Mouse (Mus musculus) frontal cortex, postnatal 10 days (tissue): ENCODE results near the gene Dennd4a.
A peak's percentile ranks its signal among the peaks of the same experiment; 100 is the strongest.

Experiments
- DNase-seq, 2 experiments: peaks; one replicate each; pipeline ENCODE4 v3.0.0; 2022; ENCODE audit warnings: low spot score in 2 of 2, mixed read lengths in 1 of 2

Gene Dennd4a

DNA sequence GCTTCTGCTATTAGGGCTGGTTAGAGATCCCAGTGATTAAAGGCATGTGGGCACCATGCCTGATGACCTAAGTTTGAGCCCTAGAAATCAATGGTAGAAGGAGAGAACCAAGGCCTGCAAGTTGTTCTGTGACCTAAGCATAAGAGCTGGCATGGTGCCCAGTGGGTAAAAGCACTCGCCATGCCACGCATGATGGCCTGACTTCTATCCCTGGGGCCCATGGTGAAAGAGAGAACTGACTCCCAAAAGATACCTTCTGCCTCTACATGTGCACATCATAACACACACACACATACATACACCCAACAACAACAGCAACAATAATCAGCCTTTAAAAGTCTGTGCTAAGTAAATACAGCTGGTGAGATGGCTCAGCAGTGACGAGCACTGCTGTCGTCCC is 102.3 kb downstream of the Dennd4a start:
- no peak for DNase-seq

DNA sequence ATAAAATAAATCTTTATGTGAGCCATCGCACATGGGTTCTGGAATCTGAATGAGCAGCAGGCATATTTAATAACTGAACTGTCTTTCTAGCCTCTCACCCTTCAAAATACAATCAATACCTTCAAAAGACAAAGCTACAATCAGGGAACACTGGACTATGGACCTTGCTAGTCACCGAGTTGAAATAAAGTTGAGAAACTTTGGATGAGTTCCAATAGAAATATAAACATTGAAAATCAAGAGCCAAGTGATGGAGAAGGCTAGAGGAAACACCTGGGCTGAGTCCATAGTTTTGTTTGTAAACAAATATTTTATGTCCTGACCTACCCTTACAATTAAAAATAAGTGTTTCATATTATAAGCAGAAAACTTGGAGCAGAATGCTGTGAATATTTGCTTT is 102.8 kb downstream of the Dennd4a start:
- no peak for DNase-seq

DNA sequence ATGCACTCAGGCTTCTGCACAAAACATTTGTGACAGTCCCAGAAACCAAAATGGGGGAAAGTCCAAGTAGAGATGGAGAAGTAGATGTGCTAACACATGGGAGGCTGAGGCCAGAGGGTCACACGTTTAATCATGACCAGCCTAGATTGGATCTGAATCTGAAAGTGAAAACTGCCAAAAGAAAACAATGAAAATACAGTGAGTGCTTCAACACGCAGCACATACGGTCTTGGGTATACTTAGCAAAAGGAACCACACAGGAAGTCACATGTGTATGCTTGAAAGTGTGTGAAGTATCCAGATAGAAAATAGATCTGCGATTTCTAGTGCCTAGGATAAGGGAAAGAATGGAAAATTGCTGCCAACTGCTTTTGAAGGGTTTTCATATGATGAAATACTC is 103.5 kb downstream of the Dennd4a start:
- DNase-seq = no peak

GRCm38 (mm10) chr9:64918560-64918959 is 107.4 kb downstream of the Dennd4a start:
- DNase-seq = no peak

- DNase-seq = no peak
Observed at GRCm38 (mm10) chr9:64925771-64926170, 114.6 kb downstream of the Dennd4a start.

GRCm38 (mm10) chr9:64926201-64926991 is 115.3 kb downstream of the Dennd4a start:
- peak; percentile 59 to 64 for DNase-seq

GRCm38 (mm10) chr9:64930256-64930655 is 119.1 kb downstream of the Dennd4a start:
- no peak for DNase-seq

GRCm38 (mm10) chr9:64931751-64932610 is 120.8 kb downstream of the Dennd4a start:
- no peak for DNase-seq

- no peak for DNase-seq
Observed at GRCm38 (mm10) chr9:64934015-64934754, 123.0 kb downstream of the Dennd4a start.

GRCm38 (mm10) chr9:64936508-64936907 is 125.4 kb downstream of the Dennd4a start:
- peak in 1 of 2 experiments; percentile 26 for DNase-seq

GRCm38 (mm10) chr9:64937491-64937890 is 126.4 kb downstream of the Dennd4a start:
- no peak for DNase-seq

- DNase-seq = no peak
Observed at GRCm38 (mm10) chr9:64938535-64938934, 127.4 kb downstream of the Dennd4a start.

- DNase-seq = no peak
Observed at GRCm38 (mm10) chr9:64939281-64939680, 128.1 kb downstream of the Dennd4a start.

DNA sequence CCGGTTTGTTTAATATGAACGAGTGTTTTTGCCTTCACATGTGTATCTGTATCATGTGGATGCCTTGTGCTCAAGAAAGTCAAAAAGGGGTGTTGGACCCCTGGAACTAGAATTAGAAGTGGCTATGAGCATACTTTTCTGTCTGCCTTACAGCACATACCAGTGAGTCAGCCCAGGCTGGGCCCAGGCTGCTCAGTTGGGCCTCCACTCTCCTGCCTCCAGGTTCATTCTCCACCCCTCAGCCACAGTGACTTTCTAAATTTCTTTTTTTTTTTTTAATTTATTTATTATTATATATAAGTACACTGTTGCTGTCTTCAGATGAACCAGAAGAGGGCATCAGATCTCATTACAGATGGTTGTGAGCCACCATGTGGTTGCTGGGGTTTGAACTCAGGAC is 128.7 kb downstream of the Dennd4a start:
- no peak for DNase-seq

DNA sequence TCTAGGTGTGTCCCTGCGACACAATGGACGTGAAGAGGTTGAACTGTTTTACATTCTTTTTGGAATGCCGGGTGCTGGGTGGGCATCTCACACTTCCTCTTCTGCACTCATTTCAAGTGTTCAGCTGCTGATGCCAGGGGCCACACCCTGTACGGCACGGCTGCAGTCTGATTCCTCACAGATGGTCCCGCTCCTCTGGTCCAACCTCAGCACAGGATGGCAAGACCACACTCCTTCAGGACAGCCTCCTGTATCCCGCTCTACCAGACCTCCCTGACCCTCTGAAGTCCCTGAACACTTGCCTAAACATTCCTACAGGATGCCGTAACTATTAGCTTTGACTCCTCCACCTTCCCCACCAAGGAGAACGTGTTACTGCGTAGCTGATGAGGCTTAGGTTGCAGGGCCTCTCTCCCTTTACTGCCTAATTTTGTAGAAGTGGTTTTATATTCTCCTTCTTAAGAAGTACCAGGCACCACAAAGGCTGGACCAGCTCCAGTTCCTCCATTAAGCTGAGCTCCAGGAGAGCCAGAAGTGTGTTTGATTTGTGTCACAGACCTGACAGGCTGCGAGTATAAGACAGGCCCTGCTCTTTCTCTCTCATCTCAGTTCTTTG is 129.7 kb downstream of the Dennd4a start:
- no peak for DNase-seq

DNA sequence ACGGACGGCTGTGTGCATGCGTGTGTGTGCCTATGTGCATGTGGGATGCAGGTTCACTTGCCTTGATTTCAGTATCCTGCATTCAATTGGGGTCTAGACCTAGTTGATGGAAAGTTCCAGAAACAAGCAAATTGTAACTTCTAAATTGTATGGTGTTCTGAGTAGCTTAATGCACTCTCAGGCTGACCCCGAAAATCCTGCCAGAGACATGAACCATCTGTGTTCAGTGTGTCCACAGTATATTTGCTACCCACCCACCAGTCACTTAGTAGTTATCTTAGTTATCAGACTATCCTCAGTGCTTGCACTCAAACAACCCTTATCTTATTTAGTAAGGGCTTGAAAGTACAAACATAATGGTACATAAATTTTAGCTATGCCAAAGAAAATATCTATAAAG is 130.5 kb downstream of the Dennd4a start:
- no peak for DNase-seq

DNA sequence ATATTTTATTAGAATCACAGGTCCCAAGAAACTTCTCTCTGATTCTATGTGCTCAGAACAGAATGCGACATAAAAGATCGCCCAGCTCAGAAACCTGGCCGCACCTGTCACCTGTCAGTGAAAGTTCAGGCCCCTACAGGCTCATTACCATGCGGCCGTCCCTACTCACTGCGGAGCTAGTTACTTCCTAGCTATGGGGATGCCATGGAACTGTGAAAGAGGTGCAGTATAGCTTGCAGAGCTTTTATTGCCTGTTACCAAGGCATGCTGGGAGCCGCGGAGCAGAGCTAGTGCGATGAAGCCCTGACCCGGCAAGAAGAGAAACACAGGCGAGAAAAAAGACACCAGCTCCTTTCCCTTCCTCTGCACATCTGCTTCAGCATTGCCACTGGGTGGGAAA is 132.9 kb downstream of the Dennd4a start:
- DNase-seq = no peak

GRCm38 (mm10) chr9:64947483-64948095 is 136.4 kb downstream of the Dennd4a start:
- DNase-seq = no peak

DNA sequence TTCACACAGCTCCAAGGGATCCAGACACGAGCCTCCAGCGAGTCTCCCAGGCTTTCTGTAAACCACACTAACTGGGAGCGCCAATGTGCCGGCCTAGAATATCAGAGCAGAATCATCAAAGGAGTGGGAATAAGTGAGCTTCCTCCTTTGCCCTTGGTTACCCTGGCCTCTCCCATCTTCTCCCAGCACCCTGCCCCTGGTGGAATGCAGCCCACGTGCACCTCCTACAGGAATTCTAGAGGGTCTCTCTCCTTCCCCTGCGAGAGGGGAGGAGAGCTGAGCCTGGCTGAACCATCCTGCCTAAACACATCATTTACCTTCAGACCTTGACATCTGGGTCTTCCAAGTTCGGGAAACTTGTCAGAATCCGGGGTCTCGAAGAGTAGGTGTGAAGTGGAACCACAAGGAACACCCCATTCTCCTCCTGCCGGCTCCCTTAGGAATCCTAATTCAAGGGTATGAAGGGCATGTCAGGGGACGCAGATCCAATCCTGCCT is 140.1 kb downstream of the Dennd4a start, which contains the start of gene Slc24a1:
Slc24a1 (minus strand) TSS at position 447 of the 497 bp plus-strand sequence.
- no peak for DNase-seq

GRCm38 (mm10) chr9:64952055-64952454 is 140.9 kb downstream of the Dennd4a start:
- DNase-seq = no peak

DNA sequence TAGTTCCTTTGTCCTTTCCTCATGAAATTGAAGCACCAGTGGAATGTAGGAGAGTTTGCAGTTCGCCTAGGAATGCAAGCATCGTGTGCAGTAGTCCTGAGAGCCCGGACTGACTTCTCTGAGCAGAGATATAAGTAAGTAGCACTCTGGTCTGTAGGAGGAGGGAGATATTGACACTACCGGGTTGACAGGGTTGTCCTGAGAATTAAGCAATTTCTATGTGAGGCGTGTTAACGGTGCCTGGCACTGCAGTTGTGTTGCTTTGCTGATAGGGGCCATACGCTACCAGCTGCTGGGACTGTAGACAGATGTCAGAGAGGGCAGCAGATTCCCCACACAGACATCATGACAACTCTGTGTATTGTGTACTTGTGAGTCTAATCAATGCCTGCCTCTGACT is 142.1 kb downstream of the Dennd4a start:
- no peak for DNase-seq
